Mouse (Mus musculus) liver, embryonic 14.5 days (tissue): ENCODE measurements around the gene Csk.

Experiments
- CTCF ChIP-seq: IDR thresholded peaks from 2 replicates; pipeline ENCODE4 v1.5.1; 2016; ENCODE audit warnings: antibody characterized with exemption, low read depth, control low read depth
- EP300 ChIP-seq: IDR thresholded peaks from 2 replicates; pipeline ENCODE4 v1.6.1; 2016; ENCODE audit warnings: antibody characterized with exemption, low read depth

DNA sequence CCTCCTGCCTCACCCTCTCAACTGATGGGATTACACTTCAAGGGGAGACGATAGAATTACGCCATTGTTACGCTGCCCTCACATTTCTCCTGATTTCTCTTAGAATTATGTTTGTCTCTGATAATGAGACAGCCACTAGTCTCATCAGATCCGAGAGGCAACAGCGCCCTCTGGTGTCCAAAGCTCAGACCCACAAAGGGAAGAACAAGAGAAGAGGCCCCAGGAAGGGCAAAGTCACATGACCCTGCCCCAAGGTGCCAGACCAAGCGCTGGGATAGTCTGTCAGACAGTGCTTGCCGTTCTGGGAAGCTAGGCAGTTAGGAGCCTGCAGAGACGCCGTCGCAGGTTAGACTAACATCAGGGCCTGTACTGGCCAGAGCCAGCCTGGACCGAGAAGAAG lies 2.3 kb upstream of the Csk start:
- TF ChIP-seq CTCF (peak; percentile 95), EP300 (no peak)
